10 mouse cellular contexts compared by ENCODE assay signal in the genomic region with DNA sequence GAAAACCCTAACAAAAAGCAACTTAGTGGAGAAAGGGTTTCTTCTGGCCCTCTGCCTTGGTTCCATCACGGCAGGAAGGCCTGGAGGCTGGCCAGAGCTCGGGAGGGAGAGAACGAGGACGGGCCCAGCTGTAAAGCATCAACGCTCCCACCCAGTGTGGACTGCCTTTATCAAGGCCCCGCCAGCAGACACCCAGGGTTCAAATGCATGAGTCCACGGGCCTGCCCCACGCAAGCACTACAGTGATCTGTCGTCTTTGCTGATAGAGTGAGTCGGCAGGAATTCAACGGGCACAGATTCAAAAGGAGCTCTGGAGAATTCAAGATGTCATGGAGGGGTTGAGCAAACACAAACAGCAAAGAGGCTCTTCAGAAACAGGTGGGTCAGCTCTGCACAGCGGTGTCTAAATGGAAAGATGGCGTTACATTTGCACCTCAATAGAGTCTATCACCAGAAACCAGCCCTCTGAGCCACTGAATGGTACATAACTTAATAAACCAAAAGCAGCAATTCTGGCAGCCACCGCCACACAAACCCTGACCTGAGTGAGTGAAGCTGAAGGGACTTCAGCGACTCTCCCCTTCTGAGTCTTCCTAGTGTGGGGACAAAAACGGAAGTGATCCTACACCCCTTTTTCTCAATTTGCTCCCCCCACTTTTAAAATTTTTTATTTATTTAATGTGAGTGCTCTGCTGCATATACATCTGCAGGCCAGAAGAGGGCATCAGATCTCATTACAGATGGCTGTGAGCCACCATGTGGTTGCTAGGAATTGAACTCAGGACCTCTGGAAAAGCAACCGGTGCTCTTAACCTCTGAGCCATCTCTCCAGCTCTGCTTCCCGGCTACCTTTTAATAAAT. TPM values are rescaled to one million over a fixed set of nuclear protein-coding genes. Genes with fewer than 3 reads are reported as not detected.
DNase-seq lines count a peak whose midpoint lies in the region; ATAC-seq and TF ChIP-seq lines count a peak whose summit lies in the region.
"Had no signal": no experiment of that assay in that cellular context is flagged by ENCODE, and none has a peak within 500 bp of the region (broad histone marks: within the 10 kb centered on the region; RNA-seq: fewer than 3 reads in every experiment).

No protein-coding gene starts in this region.

- DNase-seq in frontal cortex, postnatal 36 days (ENCODE audit: low spot score in 2 of 2), result no peak
- no peak for DNase-seq in layer of hippocampus, adult 2 months (ENCODE audit: low spot score in 2 of 2)
- DNase-seq in layer of hippocampus, postnatal 14 days (ENCODE audit: low spot score in 2 of 2), result no peak
- DNase-seq in lung, postnatal 36 days, result peak; percentile 50
- no peak for DNase-seq in right cerebral cortex, adult 18-20 months
- no peak for DNase-seq in adrenal gland, postnatal 36 days
- DNase-seq: cerebellum, adult 11 months had no signal

- no peak overlapping the region for H3K4me3 ChIP-seq in layer of hippocampus, adult 2 months
- H3K4me3 ChIP-seq: neural tube, embryonic 12.5 days had no signal

- H3K27ac ChIP-seq in layer of hippocampus, adult 2 months, result no peak overlapping the region
- H3K27ac ChIP-seq: neural tube, embryonic 12.5 days had no signal

- ATAC-seq in frontal cortex, adult (ENCODE audit: low TSS enrichment), result 0 out of 2 replicates have a peak, but pooled peaks have one; percentile 10
- ATAC-seq in activated CD4-positive, CD25-positive, alpha-beta regulatory T cell, adult 4 months, result peak; percentile 43

- TF ChIP-seq CTCF in layer of hippocampus, adult 2 months (conservative IDR thresholded peaks at IDR 0.05), result peak; percentile 68

RNA-seq across cellular contexts. Expression of a gene that starts 45.3 kb away (rescaled TPM):
- 10 to 100 TPM; 52.3 to 61.4 TPM for total RNA-seq in layer of hippocampus, adult 2 months (2021)
- total RNA-seq in layer of hippocampus, postnatal 14 days (2021), result 10 to 100 TPM; 50.6 to 51.5 TPM
- polyA plus RNA-seq in activated CD4-positive, CD25-positive, alpha-beta regulatory T cell, adult 4 months (2017; shearing (Covaris generic)), result 10 to 100 TPM; 32.1 to 38.6 TPM
- 10 to 100 TPM; 50.8 to 54.2 TPM for total RNA-seq in adrenal gland, postnatal 36 days (2021)
